Mouse (Mus musculus): Measurements from ENCODE around the gene Icosl. TPM values are rescaled to one million over a fixed set of nuclear protein-coding genes. Genes with fewer than 3 reads are reported as not detected.
"Not testable (repeated sequence)": the region's sequence is repeated elsewhere in the genome, so short reads cannot be mapped to it uniquely, and the experiment has no call there.

Gene Icosl
- 1 to 10 TPM; 5.8 to 7.8 (median 6.8) TPM for polyA plus RNA-seq (2017; shearing (Covaris generic))

GRCm38 (mm10) chr10:78069101-78070011 lies at the start of gene Icosl:
Gene Icosl (plus strand): TSS chr10:78069302.
- ATAC-seq = peak; percentile 74

- ATAC-seq = not testable (repeated sequence)
Measured at GRCm38 (mm10) chr10:78019984-78020383, 49.1 kb upstream of the Icosl start.

GRCm38 (mm10) chr10:78025453-78025852 lies 43.6 kb upstream of the Icosl start:
- ATAC-seq = not testable (repeated sequence)

- peak; percentile 92 for ATAC-seq
Measured at GRCm38 (mm10) chr10:78028129-78028528, 41.0 kb upstream of the Icosl start.

- ATAC-seq = no peak
Measured at GRCm38 (mm10) chr10:78029080-78029479, 40.0 kb upstream of the Icosl start.

- no peak for ATAC-seq
Measured at GRCm38 (mm10) chr10:78031987-78032386, 37.1 kb upstream of the Icosl start.

- no peak for ATAC-seq
Measured at GRCm38 (mm10) chr10:78037139-78037538, 32.0 kb upstream of the Icosl start.

- ATAC-seq = no peak
Measured at GRCm38 (mm10) chr10:78041647-78042046, 27.5 kb upstream of the Icosl start, which contains the start of gene Dnmt3l. Gene Dnmt3l (plus strand): TSS chr10:78041947.

GRCm38 (mm10) chr10:78042096-78042495 lies 27.0 kb upstream of the Icosl start:
- ATAC-seq = no peak

- no peak for ATAC-seq
Measured at GRCm38 (mm10) chr10:78042697-78043405, 26.3 kb upstream of the Icosl start.

GRCm38 (mm10) chr10:78043406-78043836 lies 25.7 kb upstream of the Icosl start, which contains the start of gene Aire:
Gene Aire (minus strand): TSS chr10:78043610.
- peak; percentile 82 for ATAC-seq

- ATAC-seq = no peak
Measured at GRCm38 (mm10) chr10:78044531-78044930, 24.6 kb upstream of the Icosl start.

GRCm38 (mm10) chr10:78046388-78046787 lies 22.7 kb upstream of the Icosl start:
- ATAC-seq = no peak

GRCm38 (mm10) chr10:78048061-78048730 lies 20.9 kb upstream of the Icosl start:
- no peak for ATAC-seq

- ATAC-seq = no peak
Measured at GRCm38 (mm10) chr10:78049519-78050035, 19.5 kb upstream of the Icosl start.

GRCm38 (mm10) chr10:78054633-78055565 lies 14.2 kb upstream of the Icosl start:
- no peak for ATAC-seq

- ATAC-seq = no peak
Measured at GRCm38 (mm10) chr10:78057056-78057455, 12.0 kb upstream of the Icosl start.

- ATAC-seq = no peak
Measured at GRCm38 (mm10) chr10:78063122-78063521, 6.0 kb upstream of the Icosl start.

- no peak for ATAC-seq
Measured at GRCm38 (mm10) chr10:78067226-78067625, 1.9 kb upstream of the Icosl start.

- ATAC-seq = no peak
Measured at GRCm38 (mm10) chr10:78068541-78068940, 561 bp upstream of the Icosl start.

- ATAC-seq = no peak
Measured at GRCm38 (mm10) chr10:78074151-78074550, 5.0 kb downstream of the Icosl start.

All from inflammation-experienced regulatory T-cells, adult 6 months (primary cell).